Mouse (Mus musculus) small intestine, adult 2 months (tissue): Measurements from ENCODE around the gene Stk24. TPM values are rescaled to one million over a fixed set of nuclear protein-coding genes. Genes with fewer than 3 reads are reported as not detected.

Experiments
- H3K27ac ChIP-seq: fragments of 200-500 bp; 2 replicates; pipeline ENCODE4 v1.5.1; 2012; ENCODE audit warnings: low read depth, low read length, control low read depth, inconsistent platforms; ENCODE audit not compliant: insufficient read depth
- H3K27me3 ChIP-seq: fragments of 200-500 bp; 2 replicates; pipeline ENCODE4 v1.6.1; 2012; ENCODE audit warnings: mild to moderate bottlenecking, moderate library complexity, low read length, inconsistent platforms; ENCODE audit not compliant: control insufficient read depth, insufficient read depth
- H3K36me3 ChIP-seq: fragments of 200-500 bp; 2 replicates; pipeline ENCODE4 v1.6.1; 2012; ENCODE audit warnings: mild to moderate bottlenecking, low read length, control low read depth, inconsistent platforms; ENCODE audit not compliant: control insufficient read depth, insufficient read depth
- H3K4me1 ChIP-seq: fragments of 200-500 bp; 2 replicates; pipeline ENCODE4 v1.6.1; 2012; ENCODE audit warnings: low read length, inconsistent platforms, mixed read lengths; ENCODE audit not compliant: control insufficient read depth, insufficient read depth, insufficient read length
- H3K4me3 ChIP-seq: fragments of 200-500 bp; 2 replicates; pipeline ENCODE4 v1.5.1; 2012; ENCODE audit warnings: low read depth, mild to moderate bottlenecking, control low read depth, inconsistent platforms, low read length, moderate library complexity
- CTCF ChIP-seq: fragments of 200-500 bp; IDR thresholded peaks from 2 replicates; pipeline ENCODE4 v1.5.1; 2012; ENCODE audit warnings: low read depth, mild to moderate bottlenecking, control low read depth, inconsistent platforms, low read length, moderate library complexity, mixed read lengths; ENCODE audit not compliant: insufficient replicate concordance, insufficient read length; ENCODE audit errors: extremely low read depth
- POLR2A ChIP-seq: fragments of 200-500 bp; IDR thresholded peaks from 2 replicates; pipeline ENCODE4 v1.6.1; 2012; ENCODE audit warnings: low read depth, mild to moderate bottlenecking, control low read depth, inconsistent platforms, low read length, moderate library complexity
- WGBS: fragments of 180-500 bp; shearing (Covaris S2); methylation state at CpG from one replicate; pipeline ENCODE4 v1.1.7; 2018; 5-methylcytosine and 5-hydroxymethylcytosine counted together
- polyA plus RNA-seq: library from polyadenylated mRNA; depleted of rRNA; stranded (reverse); fragments of >200 nt; gene quantifications from 2 replicates; pipeline ENCODE4 v1.2.3, GENCODE M21; 2012

The Stk24 gene
- polyA plus RNA-seq, 1 experiment = 35.4 TPM

- TF ChIP-seq POLR2A (no peak), CTCF (no peak)
- no peaks in the 10 kb centered on the region for H3K36me3 ChIP-seq
- H3K4me3 ChIP-seq = no peak overlapping the region
- H3K4me1 ChIP-seq = peaks cover 28% of the 10 kb centered on the region
- H3K27me3 ChIP-seq = no peaks in the 10 kb centered on the region
- H3K27ac ChIP-seq = no peak overlapping the region
- 78% methylated on average over 8 of the region's 8 CpGs for WGBS
Measured at GRCm38 (mm10) chr14:121350011-121350410, 29.8 kb downstream of the Stk24 start.

GRCm38 (mm10) chr14:121349291-121349690 is 30.5 kb downstream of the Stk24 start:
- H3K36me3 ChIP-seq = no peaks in the 10 kb centered on the region
- 80% methylated on average over 5 of the region's 5 CpGs for WGBS
- H3K27ac ChIP-seq = no peak overlapping the region
- no peak overlapping the region for H3K4me3 ChIP-seq
- no peaks in the 10 kb centered on the region for H3K27me3 ChIP-seq
- peaks cover 25% of the 10 kb centered on the region for H3K4me1 ChIP-seq
- TF ChIP-seq POLR2A (no peak), CTCF (no peak)

GRCm38 (mm10) chr14:121348256-121348655 is 31.6 kb downstream of the Stk24 start:
- Histone ChIP-seq H3K36me3 (no peaks in the 10 kb centered on the region), H3K27me3 (no peaks in the 10 kb centered on the region), H3K4me1 (peaks cover 34% of the 10 kb centered on the region), H3K27ac (no peak overlapping the region), H3K4me3 (no peak overlapping the region)
- TF ChIP-seq POLR2A = no peak
- TF ChIP-seq CTCF = no peak
- WGBS = 40% methylated on average over 8 of the region's 8 CpGs

GRCm38 (mm10) chr14:121347134-121347533 is 32.7 kb downstream of the Stk24 start:
- 80% methylated on average over 10 of the region's 10 CpGs for WGBS
- Histone ChIP-seq H3K27ac (no peak overlapping the region), H3K4me3 (no peak overlapping the region), H3K36me3 (no peaks in the 10 kb centered on the region), H3K4me1 (peaks cover 43% of the 10 kb centered on the region), H3K27me3 (no peaks in the 10 kb centered on the region)
- TF ChIP-seq CTCF = no peak
- TF ChIP-seq POLR2A = no peak

GRCm38 (mm10) chr14:121346654-121347053 is 33.2 kb downstream of the Stk24 start:
- 59% methylated on average over 4 of the region's 4 CpGs for WGBS
- H3K36me3 ChIP-seq = no peaks in the 10 kb centered on the region
- no peak for TF ChIP-seq POLR2A
- TF ChIP-seq CTCF = no peak
- no peak overlapping the region for H3K4me3 ChIP-seq
- H3K4me1 ChIP-seq = peaks cover 47% of the 10 kb centered on the region
- H3K27ac ChIP-seq = no peak overlapping the region
- no peaks in the 10 kb centered on the region for H3K27me3 ChIP-seq

GRCm38 (mm10) chr14:121346053-121346452 is 33.8 kb downstream of the Stk24 start:
- no peaks in the 10 kb centered on the region for H3K27me3 ChIP-seq
- H3K4me3 ChIP-seq = no peak overlapping the region
- 51% methylated on average over 4 of the region's 4 CpGs for WGBS
- H3K4me1 ChIP-seq = peaks cover 52% of the 10 kb centered on the region
- TF ChIP-seq CTCF (peak; percentile 69; the same call in 1 of the 2 replicates), POLR2A (no peak)
- H3K27ac ChIP-seq = no peak overlapping the region
- no peaks in the 10 kb centered on the region for H3K36me3 ChIP-seq

GRCm38 (mm10) chr14:121344928-121345327 is 34.9 kb downstream of the Stk24 start:
- Histone ChIP-seq H3K27ac (no peak overlapping the region), H3K36me3 (no peaks in the 10 kb centered on the region), H3K4me3 (no peak overlapping the region), H3K4me1 (peaks cover 63% of the 10 kb centered on the region), H3K27me3 (no peaks in the 10 kb centered on the region)
- 46% methylated on average over 5 of the region's 5 CpGs for WGBS
- TF ChIP-seq CTCF = no peak
- TF ChIP-seq POLR2A = no peak
